9 mouse cellular contexts compared by ENCODE assay signal in the genomic region with DNA sequence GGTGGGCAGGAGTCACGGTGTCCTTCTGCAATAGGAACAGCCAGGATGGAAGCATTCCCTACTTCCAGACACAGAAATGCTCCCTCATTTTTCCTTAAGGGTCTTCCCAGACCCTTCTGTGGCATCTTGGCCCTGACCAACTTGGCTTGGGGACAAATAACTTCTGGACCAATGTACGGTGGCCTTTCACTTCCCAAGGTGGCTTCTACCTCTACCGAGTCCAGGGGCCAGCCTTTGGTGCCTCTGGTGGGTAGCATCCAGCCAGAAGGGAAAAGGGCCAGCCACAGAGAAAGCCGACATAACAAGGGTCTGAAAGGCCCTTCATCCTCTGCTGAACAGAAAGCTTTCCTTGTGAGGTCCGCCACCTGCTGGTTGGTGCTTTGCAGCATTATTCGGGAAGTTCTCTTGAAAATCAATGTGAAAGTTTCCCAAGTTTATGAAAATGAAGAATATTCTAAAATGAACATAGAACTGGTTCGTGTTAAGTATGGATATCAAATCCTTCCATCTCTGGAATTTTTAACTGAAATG. TPM values are rescaled to one million over a fixed set of nuclear protein-coding genes. Genes with fewer than 3 reads are reported as not detected.
DNase-seq lines count a peak whose midpoint lies in the region; ATAC-seq and TF ChIP-seq lines count a peak whose summit lies in the region.
"Had no signal": no experiment of that assay in that cellular context is flagged by ENCODE, and none has a peak within 500 bp of the region (broad histone marks: within the 10 kb centered on the region; RNA-seq: fewer than 3 reads in every experiment).

No protein-coding gene starts in this region.

- TF ChIP-seq POLR2A in embryonic fibroblast, embryonic 13.5 days (IDR thresholded peaks at IDR 0.05; ENCODE audit: low read depth, low read length), result no peak
- no peak for TF ChIP-seq POLR2A in olfactory bulb, adult 2 months (IDR thresholded peaks at IDR 0.05; ENCODE audit: insufficient read depth, low read depth, low read length)

- DNase-seq in gastrocnemius, adult 18-20 months (ENCODE audit: low spot score), result peak; percentile 71
- no peak for DNase-seq in gastrocnemius, postnatal 25 days
- peak; percentile 83 for DNase-seq in adrenal gland, postnatal 10 days
- DNase-seq in left cerebral cortex, adult 2 months (ENCODE audit: extremely low spot score in 1 of 2, low spot score in 2 of 2), result peak; percentile 69 to 82
- peak; percentile 49 to 73 for DNase-seq in thymus, postnatal 10 days (ENCODE audit: low spot score in 2 of 2)

- peaks cover 12% of the 10 kb centered on the region for H3K4me1 ChIP-seq in embryonic fibroblast, embryonic 13.5 days (ENCODE audit: control insufficient read depth, insufficient read depth, low read length)
- peaks cover 5% of the 10 kb centered on the region for H3K4me1 ChIP-seq in olfactory bulb, adult 2 months (ENCODE audit: control insufficient read depth, insufficient read depth, low read length)

- intact Hi-C loops in left cerebral cortex, adult 2 months (cut with DNase I), result loop anchor here (1.0 to 10.0 kb wide), 4 partner anchors 42 to 652 kb away; a partner anchor contains a TSS

- H3K27ac ChIP-seq in embryonic fibroblast, embryonic 13.5 days (ENCODE audit: insufficient read depth, low read length), result no peak overlapping the region
- H3K27ac ChIP-seq in left cerebral cortex, adult 2 months, result no peak overlapping the region
- no peak overlapping the region for H3K27ac ChIP-seq in olfactory bulb, adult 2 months (ENCODE audit: insufficient read depth, low read depth, low read length)
- H3K27ac ChIP-seq: lung, embryonic 15.5 days had no signal

- WGBS in olfactory bulb, adult 2 months, result 22% methylated on average over 7 of the region's 7 CpGs

- H3K4me3 ChIP-seq in embryonic fibroblast, embryonic 13.5 days (ENCODE audit: insufficient read depth, low read length), result no peak overlapping the region
- no peak overlapping the region for H3K4me3 ChIP-seq in left cerebral cortex, adult 2 months
- H3K4me3 ChIP-seq in olfactory bulb, adult 2 months (ENCODE audit: insufficient read depth, low read depth, low read length), result no peak overlapping the region
- H3K4me3 ChIP-seq: lung, embryonic 15.5 days had no signal

- peak; percentile 64; the same call in 1 of the 2 replicates for TF ChIP-seq CTCF in embryonic fibroblast, embryonic 13.5 days (IDR thresholded peaks at IDR 0.05; ENCODE audit: borderline replicate concordance, insufficient read depth, low read length)
- TF ChIP-seq CTCF in left cerebral cortex, adult 2 months (IDR thresholded peaks at IDR 0.05), result peak; percentile 87
- TF ChIP-seq CTCF in olfactory bulb, adult 2 months (IDR thresholded peaks at IDR 0.05; ENCODE audit: insufficient read depth, low read depth, low read length), result peak; percentile 44; the same call in 1 of the 2 replicates

- peak; percentile 31 to 53; a peak in 1 of 4 replicates for ATAC-seq in hematopoietic stem cell, adult 5-6 weeks (replicated peaks in 1 of 2; ENCODE audit: insufficient read depth in 1 of 2, low FRiP score in 2 of 2, low TSS enrichment in 1 of 2, low read depth in 1 of 2, poor library complexity in 2 of 2, severe bottlenecking in 2 of 2)

RNA-seq across cellular contexts. Expression of a gene that starts 3.1 kb away (rescaled TPM):
- total RNA-seq in gastrocnemius, adult 18-20 months (2021), result 1 to 10 TPM; 1.4 to 2.2 TPM
- total RNA-seq in gastrocnemius, postnatal 25 days (2021), result 1 to 10 TPM; 1.6 to 1.7 TPM
- 1 to 10 TPM; 6.1 to 8.8 TPM for total RNA-seq in adrenal gland, postnatal 10 days (2021)
- polyA plus RNA-seq in embryonic fibroblast, embryonic 13.5 days (2011; ENCODE audit: insufficient read length, low read depth, missing spikeins), result 5.3 and 6.5 TPM in 2 replicates
- total RNA-seq in hematopoietic stem cell, adult 5-6 weeks (2017), result 36.3 and 39.6 TPM in 2 replicates
- 10 to 100 TPM; 14.5 to 17.5 TPM for total RNA-seq in left cerebral cortex, adult 2 months (2021)
- not detected in 2 replicates for polyA plus RNA-seq in olfactory bulb, adult 2 months (2012; ENCODE audit: insufficient read depth, insufficient read length, low replicate concordance, missing spikeins)

RNA-seq across cellular contexts. Expression of a gene that starts 42.4 kb away (rescaled TPM):
- total RNA-seq in gastrocnemius, adult 18-20 months (2021), result 1 to 10 TPM; 3.6 to 8.0 TPM
- total RNA-seq in gastrocnemius, postnatal 25 days (2021), result 1 to 10 TPM; 3.7 to 4.8 TPM
- total RNA-seq in adrenal gland, postnatal 10 days (2021), result 10 to 100 TPM; 24.2 to 25.3 TPM
- 31.6 and 38.1 TPM in 2 replicates for polyA plus RNA-seq in embryonic fibroblast, embryonic 13.5 days (2011; ENCODE audit: insufficient read length, low read depth, missing spikeins)
- total RNA-seq in hematopoietic stem cell, adult 5-6 weeks (2017), result 30.3 and 69.4 TPM in 2 replicates
- 10 to 100 TPM; 26.4 to 28.3 TPM for total RNA-seq in left cerebral cortex, adult 2 months (2021)
- not detected in 2 replicates for polyA plus RNA-seq in olfactory bulb, adult 2 months (2012; ENCODE audit: insufficient read depth, insufficient read length, low replicate concordance, missing spikeins)
